Mouse (Mus musculus): ENCODE results near the gene Dppa4. TPM values are rescaled to one million over a fixed set of nuclear protein-coding genes. Genes with fewer than 3 reads are reported as not detected.

The Dppa4 gene
- not detected in 2 replicates for polyA plus RNA-seq (2012; rRNA removed)

DNA sequence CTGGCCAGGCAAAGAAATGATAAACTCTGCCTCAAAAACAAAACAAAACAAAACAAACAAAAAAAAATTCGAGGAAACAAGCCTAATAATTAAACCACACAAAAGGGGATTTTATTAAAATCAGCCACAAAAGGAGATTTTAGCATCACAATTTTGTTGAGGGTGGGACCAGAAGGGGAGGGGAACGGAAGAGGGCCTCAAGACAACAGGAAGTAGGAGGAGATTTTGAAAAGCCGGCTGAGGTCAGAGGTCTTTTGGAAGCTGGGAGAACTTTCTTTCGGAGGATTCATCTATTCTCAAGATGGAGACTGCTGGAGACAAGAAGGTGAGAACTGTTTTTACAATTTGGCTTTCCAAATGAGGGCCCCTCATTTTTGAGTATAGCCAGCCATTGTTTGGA is at the start of gene Dppa4:
Gene Dppa4 (plus strand): TSS at position 217 of the 400 bp plus-strand sequence.

DNA sequence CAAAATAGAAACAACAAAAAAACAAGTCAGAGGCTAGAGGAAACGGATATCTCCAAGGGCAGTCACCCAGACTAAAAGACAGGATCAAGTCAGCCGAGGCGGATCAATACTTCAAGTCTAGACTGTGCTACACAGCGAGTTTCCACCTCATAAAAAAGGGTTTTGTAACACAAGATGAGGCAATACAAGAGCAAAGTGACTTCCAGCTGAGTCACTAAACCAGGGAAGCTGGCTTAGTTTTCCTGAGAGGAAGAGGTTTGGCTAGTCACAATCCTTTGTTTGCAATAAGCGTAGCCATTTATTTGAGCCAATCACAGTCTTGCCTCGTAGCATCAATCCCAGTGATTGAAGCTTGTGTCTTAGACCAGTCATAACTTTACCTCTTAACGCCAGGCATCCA is 20.0 kb downstream of the Dppa4 start, which contains the start of gene Dppa2:
Gene Dppa2 (plus strand): TSS at position 400 of the 400 bp plus-strand sequence.

Other genes starting within 250 kb of the Dppa4 start
- 0.16 TPM in 1 of 2 replicates, not detected in the other for gene Dppa2, start 20.2 kb downstream of the Dppa4 start, polyA plus RNA-seq (2012; rRNA removed)
- not detected in 2 replicates for gene Gm5485, start 128.7 kb downstream of the Dppa4 start, polyA plus RNA-seq (2012; rRNA removed)
- 0.06 TPM in 1 of 2 replicates, not detected in the other for gene Morc1, start 147.5 kb downstream of the Dppa4 start, polyA plus RNA-seq (2012; rRNA removed)